Mouse (Mus musculus) ES-Bruce4 (cell line): ENCODE data around the gene Retsat.

ENCODE experiments used
- CTCF ChIP-seq: IDR thresholded peaks from one replicate; pipeline ENCODE4 v1.8.1; 2011; ENCODE audit warnings: low read depth, low read length
- POLR2A ChIP-seq: IDR thresholded peaks from one replicate; pipeline ENCODE4 v1.8.1; 2011; ENCODE audit warnings: low read length; ENCODE audit not compliant: insufficient read depth

DNA sequence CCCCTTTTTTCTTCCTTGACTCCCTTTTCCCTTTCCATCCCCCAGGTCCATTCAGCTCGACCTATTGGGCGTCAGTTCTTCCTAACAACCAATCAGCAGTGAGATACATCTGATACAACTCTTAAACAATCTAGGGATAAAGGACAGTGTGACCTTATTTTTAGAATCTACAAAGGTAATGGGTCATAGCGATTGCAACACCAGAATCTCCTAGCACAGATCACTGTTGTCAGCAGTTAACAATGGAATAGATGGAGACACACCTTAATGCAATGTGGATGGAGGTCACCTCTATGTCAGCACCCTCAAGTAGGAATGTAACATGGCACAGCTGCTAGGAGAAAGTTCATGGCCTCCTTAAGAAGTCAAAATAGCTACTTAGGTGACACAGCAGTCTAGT, 24.6 kb downstream of the Retsat start:
- no peak for TF ChIP-seq CTCF
- no peak for TF ChIP-seq POLR2A
